Mouse (Mus musculus): ENCODE measurements around the gene Pld2. TPM values are rescaled to one million over a fixed set of nuclear protein-coding genes. Genes with fewer than 3 reads are reported as not detected.

Gene Pld2
- 1.4 and 2.0 TPM in 2 replicates for polyA plus RNA-seq (2016; fragmentation: Nextera tagmentation; extraction: Ambion mirVana)

DNA sequence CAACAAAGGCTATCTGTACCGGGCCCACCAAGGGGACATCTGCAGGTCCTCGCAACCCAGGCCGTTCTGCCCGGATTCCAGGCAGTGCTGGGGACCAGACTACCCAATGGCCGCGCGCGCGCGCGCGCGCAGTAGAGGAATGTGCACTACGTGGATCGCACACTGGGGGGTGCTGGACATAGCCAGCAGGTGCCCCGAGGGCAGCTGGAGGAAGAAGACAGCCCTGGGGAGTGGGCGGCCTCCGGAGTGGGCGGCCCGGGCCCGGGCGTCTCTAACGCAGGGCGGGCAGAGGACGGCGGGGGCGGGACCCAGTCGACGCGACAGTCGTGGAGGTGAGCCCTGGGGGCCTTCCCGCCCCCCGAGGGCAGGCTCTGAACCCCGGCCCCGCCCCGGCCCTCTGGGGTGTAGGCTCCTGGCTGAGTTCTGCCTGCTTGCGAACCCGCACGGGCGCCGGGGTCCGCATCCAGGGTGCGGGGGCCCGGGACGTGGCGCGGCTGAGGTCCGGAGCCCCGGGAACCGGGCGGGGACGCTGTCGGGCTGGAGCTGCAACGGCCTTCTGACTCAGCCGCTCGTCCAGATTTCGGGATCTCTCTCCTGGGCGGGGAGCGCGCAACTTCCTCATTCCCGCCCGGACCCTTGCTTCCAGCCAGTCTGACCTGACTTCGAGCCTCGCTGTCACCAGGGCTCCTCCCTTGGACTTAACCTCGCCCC lies at the start of gene Pld2:
Gene Pld2 (plus strand): TSS at position 188 of the 711 bp plus-strand sequence.
- peak within 1 kb of the TSS; percentile 68 for H3K4me3 ChIP-seq
- peaks cover 16% of the 10 kb centered on the region for H3K4me1 ChIP-seq
- 1% methylated on average over 62 of the region's 65 CpGs for WGBS
- peak within 1 kb of the TSS; percentile 78 for H3K27ac ChIP-seq
- peaks cover 68% of the 10 kb centered on the region for H3K27me3 ChIP-seq (ENCODE audit: low read depth, poor library complexity, severe bottlenecking)
- H3K36me3 ChIP-seq, result no peaks in the 10 kb centered on the region
- DNase-seq (ENCODE audit: low spot score), result peak; percentile 85
- H3K9me3 ChIP-seq (replicated peaks), result no peaks in the 10 kb centered on the region

GRCm38 (mm10) chr11:70499566-70500475 lies 40.0 kb upstream of the Pld2 start:
- 82% methylated on average over 14 of the region's 14 CpGs for WGBS
- DNase-seq (ENCODE audit: low spot score), result no peak
- H3K36me3 ChIP-seq, result no peaks in the 10 kb centered on the region

GRCm38 (mm10) chr11:70500476-70500812 lies 39.4 kb upstream of the Pld2 start:
- no peak overlapping the region for H3K4me3 ChIP-seq
- H3K27ac ChIP-seq, result no peak overlapping the region
- no peak for DNase-seq (ENCODE audit: low spot score)
- H3K4me1 ChIP-seq, result no peaks in the 10 kb centered on the region
- no peaks in the 10 kb centered on the region for H3K36me3 ChIP-seq
- H3K9me3 ChIP-seq (replicated peaks), result no peaks in the 10 kb centered on the region
- WGBS, result 88% methylated on average over 1 of the region's 1 CpGs
- peaks cover 8% of the 10 kb centered on the region for H3K27me3 ChIP-seq (ENCODE audit: low read depth, poor library complexity, severe bottlenecking)

More at GRCm38 (mm10) chr11:70499566-70500475, 40.0 kb upstream of the Pld2 start:
- Histone ChIP-seq H3K27me3 (ENCODE audit: low read depth, poor library complexity, severe bottlenecking) (peaks cover 2% of the 10 kb centered on the region), H3K4me1 (no peaks in the 10 kb centered on the region), H3K4me3 (no peak overlapping the region), H3K27ac (no peak overlapping the region), H3K9me3 (replicated peaks) (no peaks in the 10 kb centered on the region)

GRCm38 (mm10) chr11:70502018-70502417 lies 37.8 kb upstream of the Pld2 start:
- no peak for DNase-seq (ENCODE audit: low spot score)
- Histone ChIP-seq H3K27me3 (ENCODE audit: low read depth, poor library complexity, severe bottlenecking) (peaks cover 12% of the 10 kb centered on the region), H3K9me3 (replicated peaks) (no peaks in the 10 kb centered on the region), H3K27ac (no peak overlapping the region), H3K36me3 (no peaks in the 10 kb centered on the region), H3K4me1 (no peaks in the 10 kb centered on the region), H3K4me3 (no peak overlapping the region)
- WGBS, result 84% methylated on average over 3 of the region's 3 CpGs

- Histone ChIP-seq H3K27ac (no peak within 1 kb of the TSS), H3K4me1 (peaks cover 5% of the 10 kb centered on the region), H3K27me3 (ENCODE audit: low read depth, poor library complexity, severe bottlenecking) (peaks cover 30% of the 10 kb centered on the region), H3K36me3 (no peaks in the 10 kb centered on the region), H3K9me3 (replicated peaks) (no peaks in the 10 kb centered on the region), H3K4me3 (no peak within 1 kb of the TSS)
- no peak for DNase-seq (ENCODE audit: low spot score)
- 80% methylated on average over 9 of the region's 9 CpGs for WGBS
Measured at GRCm38 (mm10) chr11:70504970-70505369, 34.9 kb upstream of the Pld2 start, which contains the start of gene Tm4sf5. Tm4sf5 (plus strand) TSS chr11:70505244.

GRCm38 (mm10) chr11:70506385-70506784 lies 33.5 kb upstream of the Pld2 start:
- peaks cover 16% of the 10 kb centered on the region for H3K4me1 ChIP-seq
- WGBS, result 38% methylated on average over 4 of the region's 4 CpGs
- no peak overlapping the region for H3K27ac ChIP-seq
- H3K4me3 ChIP-seq, result no peak overlapping the region
- DNase-seq (ENCODE audit: low spot score), result peak; percentile 63
- H3K36me3 ChIP-seq, result no peaks in the 10 kb centered on the region
- H3K27me3 ChIP-seq (ENCODE audit: low read depth, poor library complexity, severe bottlenecking), result peaks cover 35% of the 10 kb centered on the region
- H3K9me3 ChIP-seq (replicated peaks), result no peaks in the 10 kb centered on the region

DNA sequence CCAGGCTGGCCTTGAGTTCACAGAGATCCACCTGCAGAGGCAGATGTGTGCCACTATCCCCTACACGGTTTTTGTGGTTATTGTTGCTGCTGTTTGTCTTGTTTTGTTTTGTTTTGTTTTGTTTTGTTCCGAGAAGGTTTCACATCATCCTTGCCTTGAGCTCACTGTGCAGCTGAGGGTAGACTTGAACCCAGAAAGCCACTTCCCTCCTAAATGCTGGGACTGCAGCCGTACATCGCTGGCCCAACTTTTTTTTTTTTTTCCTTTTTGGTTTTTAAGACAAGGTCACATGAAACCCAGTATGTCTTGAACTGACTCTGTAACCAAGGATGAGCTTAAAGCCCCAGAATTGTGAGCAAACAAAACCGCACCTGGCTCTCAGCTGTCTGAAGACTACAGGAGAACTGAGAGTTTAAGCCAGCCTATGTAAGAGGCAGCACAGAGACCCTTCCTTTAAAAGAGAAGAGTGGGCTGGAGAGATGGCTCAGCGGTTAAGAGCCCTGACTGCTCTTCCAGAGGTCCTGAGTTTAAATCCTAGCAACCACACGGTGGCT lies 32.8 kb upstream of the Pld2 start:
- no peaks in the 10 kb centered on the region for H3K9me3 ChIP-seq (replicated peaks)
- DNase-seq (ENCODE audit: low spot score), result no peak
- 77% methylated on average over 7 of the region's 7 CpGs for whole genome bisulfite sequencing

GRCm38 (mm10) chr11:70509753-70510564 lies 29.9 kb upstream of the Pld2 start:
- WGBS, result 12% methylated on average over 19 of the region's 19 CpGs
- no peak overlapping the region for H3K27ac ChIP-seq
- H3K9me3 ChIP-seq (replicated peaks), result no peaks in the 10 kb centered on the region
- H3K36me3 ChIP-seq, result no peaks in the 10 kb centered on the region
- peaks cover 17% of the 10 kb centered on the region for H3K4me1 ChIP-seq
- peak overlapping the region; percentile 19 for H3K4me3 ChIP-seq
- DNase-seq (ENCODE audit: low spot score), result peak; percentile 62
- H3K27me3 ChIP-seq (ENCODE audit: low read depth, poor library complexity, severe bottlenecking), result peaks cover 32% of the 10 kb centered on the region

More for the DNA sequence above, 32.8 kb upstream of the Pld2 start:
- Histone ChIP-seq H3K27ac (no peak overlapping the region), H3K27me3 (ENCODE audit: low read depth, poor library complexity, severe bottlenecking) (peaks cover 35% of the 10 kb centered on the region), H3K4me1 (peaks cover 17% of the 10 kb centered on the region), H3K36me3 (no peaks in the 10 kb centered on the region), H3K4me3 (no peak overlapping the region)

- DNase-seq (ENCODE audit: low spot score), result no peak
- Histone ChIP-seq H3K27ac (no peak overlapping the region), H3K36me3 (no peaks in the 10 kb centered on the region), H3K9me3 (replicated peaks) (no peaks in the 10 kb centered on the region), H3K4me3 (no peak overlapping the region), H3K27me3 (ENCODE audit: low read depth, poor library complexity, severe bottlenecking) (peaks cover 23% of the 10 kb centered on the region), H3K4me1 (peaks cover 17% of the 10 kb centered on the region)
- 72% methylated on average over 2 of the region's 2 CpGs for WGBS
Measured at GRCm38 (mm10) chr11:70511242-70511641, 28.6 kb upstream of the Pld2 start.

- H3K4me1 ChIP-seq, result peaks cover 17% of the 10 kb centered on the region
- no peaks in the 10 kb centered on the region for H3K9me3 ChIP-seq (replicated peaks)
- whole genome bisulfite sequencing, result 92% methylated on average over 7 of the region's 7 CpGs
- no peaks in the 10 kb centered on the region for H3K36me3 ChIP-seq
- no peak for DNase-seq (ENCODE audit: low spot score)
- no peak overlapping the region for H3K4me3 ChIP-seq
- H3K27me3 ChIP-seq (ENCODE audit: low read depth, poor library complexity, severe bottlenecking), result peaks cover 23% of the 10 kb centered on the region
- H3K27ac ChIP-seq, result no peak overlapping the region
Measured at GRCm38 (mm10) chr11:70511825-70512224, 28.0 kb upstream of the Pld2 start.

- Histone ChIP-seq H3K27me3 (ENCODE audit: low read depth, poor library complexity, severe bottlenecking) (peaks cover 19% of the 10 kb centered on the region), H3K27ac (no peak overlapping the region), H3K36me3 (no peaks in the 10 kb centered on the region), H3K4me3 (no peak overlapping the region), H3K4me1 (peaks cover 17% of the 10 kb centered on the region), H3K9me3 (replicated peaks) (no peaks in the 10 kb centered on the region)
- DNase-seq (ENCODE audit: low spot score), result no peak
- 85% methylated on average over 7 of the region's 7 CpGs for WGBS
Measured at GRCm38 (mm10) chr11:70512709-70513342, 27.0 kb upstream of the Pld2 start.

DNA sequence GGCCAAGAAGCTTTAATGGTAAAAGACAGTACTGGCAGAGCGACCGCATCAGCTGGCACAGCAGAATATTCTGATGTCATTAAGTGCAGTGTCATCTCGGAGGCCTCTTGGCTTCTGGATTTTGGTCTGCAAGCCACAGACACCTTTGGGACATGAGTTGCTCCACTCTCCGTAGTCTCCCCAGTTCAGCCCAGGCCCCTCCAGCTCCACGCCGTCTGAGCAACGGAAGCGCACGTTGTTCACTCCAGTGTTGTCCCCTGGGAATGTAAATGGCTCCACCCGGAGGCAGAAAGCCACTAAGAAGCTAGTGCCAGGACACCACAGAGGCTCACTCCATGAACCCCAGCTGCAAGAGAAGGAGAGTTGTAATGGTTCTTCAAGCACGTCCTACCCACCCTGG lies 26.3 kb upstream of the Pld2 start:
- H3K4me1 ChIP-seq, result peaks cover 17% of the 10 kb centered on the region
- no peak overlapping the region for H3K27ac ChIP-seq
- peaks cover 17% of the 10 kb centered on the region; the same call in 1 of the 2 replicates for H3K27me3 ChIP-seq (ENCODE audit: low read depth, poor library complexity, severe bottlenecking)
- H3K9me3 ChIP-seq (replicated peaks), result no peaks in the 10 kb centered on the region
- H3K4me3 ChIP-seq, result no peak overlapping the region
- 69% methylated on average over 11 of the region's 11 CpGs for WGBS
- H3K36me3 ChIP-seq, result no peaks in the 10 kb centered on the region
- no peak for DNase-seq (ENCODE audit: low spot score)

All from limb, embryonic 10.5 days (tissue).